Mouse (Mus musculus): Measurements from ENCODE around the gene Nr6a1. TPM values are rescaled to one million over a fixed set of nuclear protein-coding genes. Genes with fewer than 3 reads are reported as not detected.

Nr6a1 gene
- polyA plus RNA-seq (2017; shearing (Covaris generic)) = 1 to 10 TPM in 1 of 2 experiments, under 1 TPM in 1; 0.58 to 1.8 TPM

GRCm38 (mm10) chr2:38927115-38927979, at the start of gene Nr6a1:
TSS of gene Nr6a1 (minus strand) at chr2:38927688.

GRCm38 (mm10) chr2:38931851-38932667, 4.6 kb upstream of the Nr6a1 start, which contains the start of gene Olfml2a:
TSS of gene Olfml2a (plus strand) at chr2:38931978.

GRCm38 (mm10) chr2:38714324-38714723, 213.2 kb downstream of the Nr6a1 start, which contains the start of gene Nr5a1:
TSS of gene Nr5a1 (minus strand) at chr2:38714542.

Other genes starting within 250 kb of the Nr6a1 start
- under 1 TPM in 1 of 2 experiments, not detected in 1; 0.16 TPM for gene Nr5a1, start 213.1 kb downstream of the Nr6a1 start, polyA plus RNA-seq (2017; shearing (Covaris generic))
- gene Olfml2a, start 4.3 kb upstream of the Nr6a1 start, polyA plus RNA-seq (2017; shearing (Covaris generic)) = under 1 TPM; 0.04 to 0.72 TPM
- gene Wdr38, start 69.8 kb upstream of the Nr6a1 start, polyA plus RNA-seq (2017; shearing (Covaris generic)) = 1 to 10 TPM; 1.0 to 2.2 TPM
- gene Arpc5l, start 77.7 kb upstream of the Nr6a1 start, polyA plus RNA-seq (2017; shearing (Covaris generic)) = 100 to 1,000 TPM; 158 to 191 TPM
- gene Rpl35, start 77.9 kb upstream of the Nr6a1 start, polyA plus RNA-seq (2017; shearing (Covaris generic)) = 100 to 1,000 TPM; 351 to 416 TPM
- gene Golga1, start 137.9 kb upstream of the Nr6a1 start, polyA plus RNA-seq (2017; shearing (Covaris generic)) = 10 to 100 TPM; 36.6 to 40.3 TPM

All from inflammation-experienced regulatory T-cells (primary cell).